Mouse (Mus musculus) pancreas, adult 10 weeks (tissue): ENCODE measurements around the gene Pop5. TPM values are rescaled to one million over a fixed set of nuclear protein-coding genes. Genes with fewer than 3 reads are reported as not detected.

Experiments
- polyA plus RNA-seq: library from polyadenylated mRNA; stranded (reverse); fragments of 350-450 nt; fragmentation: Illumina TruSeq; extraction: RNeasy Lipid Tissue Mini Kit (QIAGEN cat#74804); gene quantifications from one replicate; pipeline ENCODE4 v1.2.3, GENCODE M21; 2015; ENCODE audit warnings: low read depth, low replicate concordance; ENCODE audit not compliant: insufficient read depth

Pop5 gene
- polyA plus RNA-seq = 32.9 TPM

DNA sequence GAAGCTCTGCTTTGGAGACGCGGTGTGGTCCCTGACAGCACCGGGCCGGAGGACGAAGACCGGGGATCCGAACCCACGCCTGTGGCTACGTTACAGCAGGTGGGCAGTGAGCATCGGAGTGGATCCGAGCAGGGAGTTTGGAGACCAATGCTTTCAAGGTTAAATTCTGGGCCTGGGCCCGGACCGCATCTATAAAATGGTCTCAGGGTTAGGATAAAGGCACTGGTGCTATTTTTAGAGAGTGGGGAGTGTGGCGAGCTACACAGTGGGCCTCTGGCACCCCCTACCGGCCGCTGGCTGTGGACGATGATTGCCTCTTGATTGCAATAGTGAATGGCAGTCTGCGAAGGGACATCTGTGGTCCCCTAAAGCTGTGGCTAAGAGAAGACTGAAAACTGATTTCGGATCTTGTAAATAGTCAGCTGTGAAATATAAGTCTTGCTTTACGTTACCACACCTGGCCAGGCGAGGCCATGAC, at the start of gene Pop5:
Gene Pop5, plus strand, starts transcription at position 51 of the 478 bp plus-strand sequence.

GRCm38 (mm10) chr5:115193669-115194625, 41.7 kb upstream of the Pop5 start, which contains the start of gene Cabp1:
TSS of gene Cabp1 (minus strand) at chr5:115194381.

DNA sequence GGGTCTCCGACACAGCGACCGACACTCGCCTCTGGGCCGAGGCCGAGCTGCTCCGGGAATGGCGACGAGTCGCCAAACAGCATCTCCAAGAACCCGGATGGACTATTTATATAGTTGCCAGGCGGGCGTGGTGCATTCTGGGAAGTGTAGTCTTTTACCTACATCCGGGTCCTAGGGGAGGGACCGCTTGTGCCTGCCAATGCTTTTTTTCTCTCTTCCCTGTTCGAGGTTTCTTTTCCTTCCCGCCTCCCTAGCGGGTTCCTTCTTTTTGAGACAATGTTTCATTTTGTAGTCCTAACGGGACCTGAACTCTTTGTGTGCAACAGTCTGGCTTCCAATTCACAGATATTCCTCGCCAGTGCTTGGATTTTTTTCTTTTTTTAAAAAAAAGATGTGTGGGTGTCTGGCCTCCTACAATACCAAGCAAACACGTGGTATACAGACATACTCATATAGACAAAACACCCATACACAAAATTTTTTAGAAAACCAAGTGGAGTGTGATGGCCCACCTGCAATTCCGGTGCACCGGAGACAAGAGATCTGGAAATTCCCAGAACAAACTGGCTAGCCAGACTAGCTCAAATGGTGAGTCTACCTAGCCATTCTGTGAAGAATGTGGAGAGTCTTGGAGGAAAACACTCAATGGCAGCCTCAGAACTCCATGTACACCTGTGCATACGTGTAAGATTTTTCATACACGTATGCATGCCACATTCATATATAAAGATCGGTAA, 37.3 kb downstream of the Pop5 start, which contains the start of gene Rnf10:
Gene Rnf10, minus strand, starts transcription at position 87 of the 737 bp plus-strand sequence.

GRCm38 (mm10) chr5:115279226-115280049, 43.8 kb downstream of the Pop5 start, which contains the start of gene Coq5:
TSS of gene Coq5 (plus strand) at chr5:115279666.

Other genes with a start within 250 kb of the Pop5 start
- 9.8 TPM for gene Sppl3, start 224.7 kb upstream of the Pop5 start, polyA plus RNA-seq
- gene Gm10401, start 137.5 kb upstream of the Pop5 start, polyA plus RNA-seq = not detected
- 6.5 TPM for gene Acads, start 116.5 kb upstream of the Pop5 start, polyA plus RNA-seq
- gene Unc119b, start 100.9 kb upstream of the Pop5 start, polyA plus RNA-seq = 9.4 TPM
- gene Mlec, start 77.7 kb upstream of the Pop5 start, polyA plus RNA-seq = 36.4 TPM
- gene Cabp1, start 41.5 kb upstream of the Pop5 start, polyA plus RNA-seq = 7.1 TPM
- 42.8 TPM for gene Rnf10, start 37.1 kb downstream of the Pop5 start, polyA plus RNA-seq
- gene Coq5, start 43.8 kb downstream of the Pop5 start, polyA plus RNA-seq = 3.5 TPM
- gene Dynll1, start 65.2 kb downstream of the Pop5 start, polyA plus RNA-seq = 82.0 TPM
- gene Srsf9, start 91.3 kb downstream of the Pop5 start, polyA plus RNA-seq = 14.8 TPM
- 5.2 TPM for gene Gatc, start 105.3 kb downstream of the Pop5 start, polyA plus RNA-seq
- 12.4 TPM for gene Triap1, start 105.4 kb downstream of the Pop5 start, polyA plus RNA-seq
- 144 TPM for gene Cox6a1, start 113.1 kb downstream of the Pop5 start, polyA plus RNA-seq
- gene Msi1, start 193.8 kb downstream of the Pop5 start, polyA plus RNA-seq = 0.44 TPM
- gene Pla2g1b, start 230.4 kb downstream of the Pop5 start, polyA plus RNA-seq = 2,205 TPM
- 10.7 TPM for gene Sirt4, start 248.9 kb downstream of the Pop5 start, polyA plus RNA-seq